Mouse (Mus musculus) C2C12 (cell line): ENCODE measurements around the gene Dcst2. TPM values are rescaled to one million over a fixed set of nuclear protein-coding genes. Genes with fewer than 3 reads are reported as not detected.

Experiments
- H3K27me3 ChIP-seq: one replicate; pipeline ENCODE4 v1.6.1; 2011; ENCODE audit not compliant: control insufficient read depth, insufficient read depth, insufficient read length
- H3K36me3 ChIP-seq: one replicate; pipeline ENCODE4 v1.6.1; 2011; ENCODE audit not compliant: control insufficient read depth, insufficient read depth
- H3K4me3 ChIP-seq: one replicate; pipeline ENCODE4 v1.5.1; 2011; ENCODE audit warnings: mild to moderate bottlenecking, control low read depth; ENCODE audit not compliant: poor library complexity, insufficient read depth, severe bottlenecking
- H3K79me2 ChIP-seq: one replicate; pipeline ENCODE4 v1.6.1; 2011; ENCODE audit not compliant: control insufficient read depth, insufficient read depth
- H3K79me3 ChIP-seq: one replicate; pipeline ENCODE4 v1.6.1; 2011; ENCODE audit warnings: low read depth, control low read depth
- H3ac ChIP-seq: one replicate; pipeline ENCODE3; 2011; ENCODE audit warnings: low read depth; ENCODE audit not compliant: control insufficient read depth, insufficient read length
- CEBPB ChIP-seq: IDR thresholded peaks from one replicate; pipeline ENCODE4 v1.6.1; 2011; ENCODE audit warnings: low read depth, mild to moderate bottlenecking, control low read depth, moderate library complexity
- CTCF ChIP-seq: IDR thresholded peaks from one replicate; pipeline ENCODE4 v1.5.1; 2011; ENCODE audit not compliant: control insufficient read depth, insufficient read depth, insufficient read length
- FOSL1 ChIP-seq: IDR thresholded peaks from one replicate; pipeline ENCODE4 v1.8.0; 2011; ENCODE audit warnings: mild to moderate bottlenecking, low read length; ENCODE audit not compliant: poor library complexity, insufficient read depth, severe bottlenecking
- MAX ChIP-seq: IDR thresholded peaks from one replicate; pipeline ENCODE4 v1.6.1; 2011; ENCODE audit warnings: mild to moderate bottlenecking, control low read depth
- MYOD1 ChIP-seq: IDR thresholded peaks from one replicate; pipeline ENCODE4 v1.6.1; 2011; ENCODE audit warnings: low read depth; ENCODE audit not compliant: control insufficient read depth, insufficient read length
- MYOG ChIP-seq: IDR thresholded peaks from one replicate; pipeline ENCODE4 v1.6.1; 2011; ENCODE audit not compliant: control insufficient read depth, insufficient read length; ENCODE audit errors: extremely low read depth
- USF1 ChIP-seq: IDR thresholded peaks from one replicate; pipeline ENCODE4 v1.6.1; 2011; ENCODE audit warnings: low read depth, mild to moderate bottlenecking, control low read depth, moderate library complexity
- long read RNA-seq, 2 experiments: library from polyadenylated mRNA; unstranded; transcript quantifications; one replicate each; pipeline ENCODE4 v2.0.0; 2019 to 2020
- polyA plus RNA-seq: library from polyadenylated mRNA; unstranded; fragments of >200 nt; fragmentation: generic; extraction: Trizol; gene quantifications from one replicate; pipeline ENCODE4 v1.2.1, GENCODE M21; 2012; ENCODE audit warnings: missing spikeins

The Dcst2 gene
- 0.01 TPM for polyA plus RNA-seq
- long read RNA-seq, experiment 1 = 0 reads
- long read RNA-seq, experiment 2 = 0 reads

GRCm38 (mm10) chr3:89361675-89362074 lies at the start of gene Dcst2:
Gene Dcst2 (plus strand): TSS chr3:89361975.
- TF ChIP-seq MAX = no peak
- TF ChIP-seq USF1 = no peak
- TF ChIP-seq MYOG = no peak
- no peak for TF ChIP-seq CEBPB
- no peak for TF ChIP-seq FOSL1
- TF ChIP-seq MYOD1 = no peak
- TF ChIP-seq CTCF = no peak
- no peak within 1 kb of the TSS for H3ac ChIP-seq

GRCm38 (mm10) chr3:89314340-89314739 lies 47.4 kb upstream of the Dcst2 start:
- no peak overlapping the region for H3K4me3 ChIP-seq
- TF ChIP-seq MYOD1 = no peak

More at GRCm38 (mm10) chr3:89361675-89362074, at the start of gene Dcst2:
- no peaks in the 10 kb centered on the region for H3K79me3 ChIP-seq
- no peaks in the 10 kb centered on the region for H3K79me2 ChIP-seq
- H3K27me3 ChIP-seq = peaks cover 15% of the 10 kb centered on the region
- no peak within 1 kb of the TSS for H3K4me3 ChIP-seq
- H3K36me3 ChIP-seq = no peaks in the 10 kb centered on the region

GRCm38 (mm10) chr3:89314791-89315190 lies 47.0 kb upstream of the Dcst2 start:
- no peaks in the 10 kb centered on the region for H3K36me3 ChIP-seq
- no peaks in the 10 kb centered on the region for H3K79me3 ChIP-seq
- TF ChIP-seq MAX (no peak), CEBPB (no peak), FOSL1 (no peak), MYOG (no peak), CTCF (no peak), MYOD1 (no peak), USF1 (no peak)
- H3ac ChIP-seq = no peak overlapping the region
- H3K27me3 ChIP-seq = peaks cover 9% of the 10 kb centered on the region
- no peaks in the 10 kb centered on the region for H3K79me2 ChIP-seq
- H3K4me3 ChIP-seq = no peak overlapping the region

More at GRCm38 (mm10) chr3:89314340-89314739, 47.4 kb upstream of the Dcst2 start:
- Histone ChIP-seq H3K79me2 (no peaks in the 10 kb centered on the region), H3ac (no peak overlapping the region), H3K36me3 (no peaks in the 10 kb centered on the region), H3K79me3 (no peaks in the 10 kb centered on the region), H3K27me3 (peaks cover 6% of the 10 kb centered on the region)

- peak overlapping the region; percentile 18 for H3K4me3 ChIP-seq
- H3K79me2 ChIP-seq = no peaks in the 10 kb centered on the region
- TF ChIP-seq CTCF = peak; percentile 95
- TF ChIP-seq FOSL1 = no peak
- TF ChIP-seq MYOD1 = no peak
- TF ChIP-seq USF1 = no peak
- no peak for TF ChIP-seq MYOG
- TF ChIP-seq MAX = no peak
- no peak for TF ChIP-seq CEBPB
- no peaks in the 10 kb centered on the region for H3K79me3 ChIP-seq
- peaks cover 9% of the 10 kb centered on the region for H3K27me3 ChIP-seq
- H3K36me3 ChIP-seq = no peaks in the 10 kb centered on the region
- peak overlapping the region; percentile 36 for H3ac ChIP-seq
Measured at GRCm38 (mm10) chr3:89315195-89315929, 46.4 kb upstream of the Dcst2 start.

GRCm38 (mm10) chr3:89315930-89316831 lies 45.6 kb upstream of the Dcst2 start:
- TF ChIP-seq CEBPB (no peak), USF1 (no peak), MYOD1 (no peak), MYOG (no peak), MAX (no peak), CTCF (no peak), FOSL1 (no peak)
- Histone ChIP-seq H3K27me3 (peaks cover 18% of the 10 kb centered on the region), H3K36me3 (no peaks in the 10 kb centered on the region), H3K4me3 (no peak overlapping the region), H3ac (no peak overlapping the region), H3K79me3 (no peaks in the 10 kb centered on the region), H3K79me2 (no peaks in the 10 kb centered on the region)
